Mouse (Mus musculus): ENCODE measurements around the gene Fam163a.

DNA sequence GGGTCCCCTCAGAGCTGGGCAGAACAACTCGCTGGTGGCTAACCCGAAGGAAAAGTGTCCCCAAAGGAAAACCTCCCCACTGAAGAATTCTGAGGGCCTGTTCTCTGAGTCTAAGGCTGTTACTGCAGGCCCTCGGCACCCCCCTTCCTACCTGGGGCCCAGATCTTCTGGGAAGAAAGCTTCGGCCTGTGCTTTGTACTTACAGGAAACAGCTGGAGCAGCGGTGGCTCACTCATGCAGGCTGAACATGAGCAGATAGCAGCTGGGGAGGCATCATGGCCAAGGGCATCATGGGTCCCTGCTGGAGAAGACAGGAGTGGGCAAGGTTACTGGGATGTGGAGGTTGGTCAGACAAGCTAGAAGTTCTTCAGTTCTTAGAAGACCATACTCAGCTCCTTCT is 117.2 kb downstream of the Fam163a start:
- no peak for TF ChIP-seq POLR2A (IDR thresholded peaks at IDR 0.05; ENCODE audit: borderline replicate concordance, extremely low read depth, insufficient read depth, insufficient read length, poor library complexity, severe bottlenecking)
- no peak for TF ChIP-seq CTCF (IDR thresholded peaks at IDR 0.05; ENCODE audit: borderline replicate concordance, extremely low read depth, insufficient read depth, insufficient read length)

All from brain, embryonic 14.5 days (tissue).